Mouse (Mus musculus) heart, embryonic 15.5 days (tissue): ENCODE data around the gene Il33. TPM values are rescaled to one million over a fixed set of nuclear protein-coding genes. Genes with fewer than 3 reads are reported as not detected.

Experiments
- ATAC-seq: fragments of 200-750 bp; cut with Nextera tagmentation; replicated peaks from 2 replicates; pipeline ENCODE4 v1.8.0; 2017; ENCODE audit warnings: low read depth, moderate TSS enrichment; ENCODE audit not compliant: insufficient number of reproducible peaks, insufficient read depth, low FRiP score
- H3K27ac ChIP-seq: fragments of 300-500 bp; sonication (generic); 2 replicates; pipeline ENCODE4 v1.5.1; 2015; ENCODE audit warnings: mild to moderate bottlenecking, inconsistent platforms
- H3K27me3 ChIP-seq: fragments of 300-500 bp; sonication (generic); 2 replicates; pipeline ENCODE4 v1.6.1; 2015; ENCODE audit warnings: inconsistent platforms
- H3K36me3 ChIP-seq: fragments of 300-500 bp; sonication (generic); 2 replicates; pipeline ENCODE4 v1.6.1; 2015; ENCODE audit warnings: mild to moderate bottlenecking, inconsistent platforms
- H3K4me1 ChIP-seq: fragments of 300-500 bp; sonication (generic); replicated peaks from 2 replicates; pipeline ENCODE4 v1.6.1; 2015; ENCODE audit warnings: inconsistent platforms
- H3K4me2 ChIP-seq: fragments of 300-500 bp; sonication (generic); 2 replicates; pipeline ENCODE4 v1.6.1; 2015; ENCODE audit warnings: inconsistent platforms, mild to moderate bottlenecking, moderate library complexity
- H3K4me3 ChIP-seq: fragments of 300-500 bp; sonication (generic); 2 replicates; pipeline ENCODE4 v1.5.1; 2015; ENCODE audit warnings: mild to moderate bottlenecking, inconsistent platforms
- H3K9ac ChIP-seq: fragments of 300-500 bp; sonication (generic); 2 replicates; pipeline ENCODE4 v1.6.1; 2015; ENCODE audit warnings: mild to moderate bottlenecking, inconsistent platforms
- H3K9me3 ChIP-seq: fragments of 300-500 bp; sonication (generic); replicated peaks from 2 replicates; pipeline ENCODE4 v1.6.1; 2016; ENCODE audit warnings: inconsistent platforms
- WGBS: fragments of 180-500 bp; shearing (Covaris S2); methylation state at CpG from one replicate; pipeline ENCODE4 v1.1.7; 2015; ENCODE audit warnings: mixed read lengths; 5-methylcytosine and 5-hydroxymethylcytosine counted together
- polyA plus RNA-seq: library from polyadenylated mRNA; unstranded; fragments of >200 nt; fragmentation: Nextera tagmentation; extraction: Ambion mirVana; gene quantifications from 2 replicates; pipeline ENCODE4 v1.2.1, GENCODE M21; 2015

Gene Il33
- polyA plus RNA-seq, 1 experiment from 2014 or later: 9.5 TPM

GRCm38 (mm10) chr19:30003621-30004020 lies 78.7 kb downstream of the Il33 start, which contains the start of gene Trpd52l3:
Trpd52l3 (plus strand) TSS chr19:30003790.
- Histone ChIP-seq H3K36me3 (no peaks in the 10 kb centered on the region), H3K4me2 (no peak within 1 kb of the TSS), H3K4me1 (0 out of 2 replicates have a peak, but pooled peaks cover 4% of the 10 kb centered on the region), H3K27ac (no peak within 1 kb of the TSS), H3K27me3 (no peaks in the 10 kb centered on the region), H3K9me3 (no peaks in the 10 kb centered on the region), H3K9ac (no peak within 1 kb of the TSS), H3K4me3 (no peak within 1 kb of the TSS)
- WGBS: 88% methylated on average over 9 of the region's 9 CpGs
- ATAC-seq: no peak

GRCm38 (mm10) chr19:30006371-30006770 lies 81.5 kb downstream of the Il33 start:
- no peak overlapping the region for H3K27ac ChIP-seq
- WGBS: 61% methylated on average over 3 of the region's 3 CpGs
- H3K4me1 ChIP-seq: 0 out of 2 replicates have a peak, but pooled peaks cover 3% of the 10 kb centered on the region
- no peak overlapping the region for H3K9ac ChIP-seq
- no peaks in the 10 kb centered on the region for H3K9me3 ChIP-seq
- H3K4me3 ChIP-seq: no peak overlapping the region
- H3K4me2 ChIP-seq: no peak overlapping the region
- no peak for ATAC-seq
- no peaks in the 10 kb centered on the region for H3K27me3 ChIP-seq
- H3K36me3 ChIP-seq: no peaks in the 10 kb centered on the region

Other genes with a start within 250 kb of the Il33 start
- 0.83 and 0.94 TPM in 2 replicates for gene Mlana, start 227.3 kb upstream of the Il33 start, polyA plus RNA-seq
- 2.6 and 2.7 TPM in 2 replicates for gene 9930021J03Rik, start 119.1 kb upstream of the Il33 start, polyA plus RNA-seq
- gene Ranbp6, start 112.1 kb upstream of the Il33 start, polyA plus RNA-seq: 14.1 TPM in 2 replicates
- gene Trpd52l3, start 78.7 kb downstream of the Il33 start, polyA plus RNA-seq: not detected in 2 replicates
- 37.7 and 45.1 TPM in 2 replicates for gene Uhrf2, start 105.4 kb downstream of the Il33 start, polyA plus RNA-seq